Mouse (Mus musculus): ENCODE measurements at regions not wholly inside any gene's neighbourhood (a gene's known extent, or its start where the extent isn't known, plus 50 kb on each side); places are given as distances from the start of the nearest gene placed in this dataset.

- TF ChIP-seq KAT2A (IDR thresholded peaks at IDR 0.05; ENCODE audit: insufficient replicate concordance, low read length) (no peak), CTCF (conservative IDR thresholded peaks at IDR 0.05 in 1 of 2, IDR thresholded peaks at IDR 0.05 in 1 of 2; ENCODE audit: low read depth in 2 of 2, low read length in 2 of 2) (no peak), USF2 (conservative IDR thresholded peaks at IDR 0.05; ENCODE audit: low read depth, low read length) (no peak), POLR2A (IDR thresholded peaks at IDR 0.05; ENCODE audit: low read depth, low read length) (no peak), EP300 (IDR thresholded peaks at IDR 0.05; ENCODE audit: low read length) (no peak), HCFC1 (IDR thresholded peaks at IDR 0.05; ENCODE audit: low read depth, low read length) (no peak), MEF2A (IDR thresholded peaks at IDR 0.05; ENCODE audit: borderline replicate concordance, low read depth, low read length) (no peak), MXI1 (IDR thresholded peaks at IDR 0.05; ENCODE audit: low read depth, low read length) (no peak), ZNF384 (IDR thresholded peaks at IDR 0.05; ENCODE audit: low read depth, low read length) (no peak)
Measured at GRCm38 (mm10) chr4:7534301-7534700, 704.5 kb downstream of the Car8 start.

Data from CH12.LX (cell line).